Mouse (Mus musculus) liver, embryonic 11.5 days (tissue): ENCODE measurements around the gene March4. TPM values are rescaled to one million over a fixed set of nuclear protein-coding genes. Genes with fewer than 3 reads are reported as not detected.

Source experiments
- ATAC-seq: fragments of 200-750 bp; cut with Nextera tagmentation; replicated peaks from 2 replicates; pipeline ENCODE4 v1.8.0; 2017; ENCODE audit warnings: moderate number of reproducible peaks, mild to moderate bottlenecking, moderate TSS enrichment, moderate library complexity; ENCODE audit not compliant: low FRiP score
- DNase-seq: peaks from one replicate; pipeline ENCODE4 v3.0.0-alpha.2; 2017; ENCODE audit warnings: low spot score
- H3K27ac ChIP-seq: fragments of 300-500 bp; sonication (generic); 2 replicates; pipeline ENCODE4 v1.5.1; 2014; ENCODE audit warnings: mild to moderate bottlenecking, low read depth, low read length, control low read depth
- H3K27me3 ChIP-seq: fragments of 300-500 bp; sonication (generic); replicated peaks from 2 replicates; pipeline ENCODE4 v1.6.1; 2014; ENCODE audit warnings: low read length, mixed read lengths; ENCODE audit not compliant: control insufficient read depth, insufficient read depth
- H3K36me3 ChIP-seq: fragments of 300-500 bp; sonication (generic); 2 replicates; pipeline ENCODE4 v1.6.1; 2014; ENCODE audit warnings: mild to moderate bottlenecking, low read length, moderate library complexity, mixed read lengths; ENCODE audit not compliant: control insufficient read depth, insufficient read depth
- H3K4me1 ChIP-seq: fragments of 300-500 bp; sonication (generic); replicated peaks from 2 replicates; pipeline ENCODE4 v1.6.1; 2014; ENCODE audit warnings: low read length, mixed read lengths; ENCODE audit not compliant: control insufficient read depth, insufficient read depth
- H3K4me2 ChIP-seq: fragments of 300-500 bp; sonication (generic); 2 replicates; pipeline ENCODE4 v1.6.1; 2014; ENCODE audit warnings: mild to moderate bottlenecking, control low read depth, moderate library complexity
- H3K4me3 ChIP-seq: fragments of 300-500 bp; sonication (generic); 2 replicates; pipeline ENCODE4 v1.5.1; 2014; ENCODE audit warnings: low read depth, low read length, control low read depth
- H3K9ac ChIP-seq: fragments of 300-500 bp; sonication (generic); 2 replicates; pipeline ENCODE4 v1.6.1; 2014; ENCODE audit warnings: low read depth, low read length, control low read depth
- H3K9me3 ChIP-seq: fragments of 300-500 bp; sonication (generic); 2 replicates; pipeline ENCODE4 v1.6.1; 2016; ENCODE audit warnings: low read length, inconsistent platforms, mixed read lengths; ENCODE audit not compliant: control insufficient read depth
- WGBS: fragments of 180-500 bp; shearing (Covaris S2); extraction: QIAGEN DNeasy Blood & Tissue Kit; methylation state at CpG from one replicate; pipeline ENCODE4 v1.1.7; 2014; 5-methylcytosine and 5-hydroxymethylcytosine counted together
- polyA plus RNA-seq: library from polyadenylated mRNA; unstranded; fragments of >200 nt; fragmentation: Nextera tagmentation; extraction: Ambion mirVana; gene quantifications from 2 replicates; pipeline ENCODE4 v1.2.1, GENCODE M21; 2014

Gene March4
- polyA plus RNA-seq, 1 experiment from 2014 or later: not detected

GRCm38 (mm10) chr1:72406505-72407079, 130.1 kb downstream of the March4 start:
- H3K9me3 ChIP-seq: no peaks in the 10 kb centered on the region
- no peak for ATAC-seq
- H3K4me2 ChIP-seq: no peak overlapping the region
- WGBS: 63% methylated on average over 14 of the region's 14 CpGs
- no peaks in the 10 kb centered on the region for H3K36me3 ChIP-seq
- no peak overlapping the region for H3K4me3 ChIP-seq
- no peak overlapping the region for H3K9ac ChIP-seq
- DNase-seq: no peak
- no peaks in the 10 kb centered on the region for H3K27me3 ChIP-seq
- no peaks in the 10 kb centered on the region for H3K4me1 ChIP-seq
- H3K27ac ChIP-seq: no peak overlapping the region

GRCm38 (mm10) chr1:72401331-72402069, 135.2 kb downstream of the March4 start:
- Histone ChIP-seq H3K4me2 (no peak overlapping the region), H3K36me3 (peaks cover 3% of the 10 kb centered on the region; the same call in 1 of the 2 replicates), H3K27me3 (no peaks in the 10 kb centered on the region), H3K4me3 (no peak overlapping the region), H3K4me1 (no peaks in the 10 kb centered on the region), H3K9me3 (no peaks in the 10 kb centered on the region), H3K27ac (no peak overlapping the region), H3K9ac (no peak overlapping the region)
- DNase-seq: no peak
- 72% methylated on average over 8 of the region's 8 CpGs for WGBS
- ATAC-seq: no peak

GRCm38 (mm10) chr1:72400616-72401015, 136.1 kb downstream of the March4 start:
- 78% methylated on average over 9 of the region's 9 CpGs for WGBS
- H3K9me3 ChIP-seq: no peaks in the 10 kb centered on the region

GRCm38 (mm10) chr1:72399720-72400401, 136.9 kb downstream of the March4 start:
- no peaks in the 10 kb centered on the region for H3K27me3 ChIP-seq
- no peak for ATAC-seq
- 78% methylated on average over 8 of the region's 8 CpGs for WGBS

More at GRCm38 (mm10) chr1:72400616-72401015, 136.1 kb downstream of the March4 start:
- H3K4me2 ChIP-seq: no peak overlapping the region
- H3K27me3 ChIP-seq: no peaks in the 10 kb centered on the region
- no peaks in the 10 kb centered on the region for H3K4me1 ChIP-seq
- no peak overlapping the region for H3K9ac ChIP-seq
- no peak overlapping the region for H3K27ac ChIP-seq
- no peak for DNase-seq
- peaks cover 3% of the 10 kb centered on the region; the same call in 1 of the 2 replicates for H3K36me3 ChIP-seq
- H3K4me3 ChIP-seq: no peak overlapping the region
- no peak for ATAC-seq

GRCm38 (mm10) chr1:72390420-72390819, 146.3 kb downstream of the March4 start:
- no peak for ATAC-seq
- no peak overlapping the region for H3K4me2 ChIP-seq
- H3K27me3 ChIP-seq: no peaks in the 10 kb centered on the region
- H3K9ac ChIP-seq: no peak overlapping the region
- no peak overlapping the region for H3K4me3 ChIP-seq
- no peaks in the 10 kb centered on the region for H3K9me3 ChIP-seq
- H3K36me3 ChIP-seq: peaks cover 3% of the 10 kb centered on the region; the same call in 1 of the 2 replicates
- no peaks in the 10 kb centered on the region for H3K4me1 ChIP-seq
- 94% methylated on average over 4 of the region's 4 CpGs for WGBS
- no peak for DNase-seq
- H3K27ac ChIP-seq: no peak overlapping the region

More at GRCm38 (mm10) chr1:72399720-72400401, 136.9 kb downstream of the March4 start:
- peaks cover 6% of the 10 kb centered on the region; the same call in 1 of the 2 replicates for H3K36me3 ChIP-seq
- H3K9ac ChIP-seq: no peak overlapping the region
- H3K4me1 ChIP-seq: no peaks in the 10 kb centered on the region
- no peak overlapping the region for H3K4me3 ChIP-seq
- H3K9me3 ChIP-seq: no peaks in the 10 kb centered on the region
- no peak overlapping the region for H3K27ac ChIP-seq
- no peak overlapping the region for H3K4me2 ChIP-seq
- no peak for DNase-seq

- no peak overlapping the region for H3K4me3 ChIP-seq
- H3K36me3 ChIP-seq: no peaks in the 10 kb centered on the region; the same call in 1 of the 2 replicates
- no peak overlapping the region for H3K9ac ChIP-seq
- 76% methylated on average over 5 of the region's 5 CpGs for WGBS
- no peaks in the 10 kb centered on the region for H3K4me1 ChIP-seq
- no peak overlapping the region for H3K4me2 ChIP-seq
- no peaks in the 10 kb centered on the region for H3K27me3 ChIP-seq
- DNase-seq (no peak), ATAC-seq (no peak)
- H3K9me3 ChIP-seq: no peaks in the 10 kb centered on the region
- H3K27ac ChIP-seq: no peak overlapping the region
Observed at GRCm38 (mm10) chr1:72383651-72384050, 153.1 kb downstream of the March4 start.

GRCm38 (mm10) chr1:72383056-72383455, 153.7 kb downstream of the March4 start:
- Histone ChIP-seq H3K27ac (no peak overlapping the region), H3K4me2 (no peak overlapping the region), H3K9ac (no peak overlapping the region), H3K36me3 (no peaks in the 10 kb centered on the region; the same call in 1 of the 2 replicates), H3K4me1 (no peaks in the 10 kb centered on the region), H3K9me3 (no peaks in the 10 kb centered on the region), H3K4me3 (no peak overlapping the region), H3K27me3 (no peaks in the 10 kb centered on the region)
- ATAC-seq (no peak), DNase-seq (no peak)
- 94% methylated on average over 7 of the region's 7 CpGs for WGBS

- ATAC-seq: no peak
- Histone ChIP-seq H3K27me3 (no peaks in the 10 kb centered on the region), H3K27ac (no peak overlapping the region), H3K9ac (no peak overlapping the region), H3K4me1 (no peaks in the 10 kb centered on the region), H3K4me3 (no peak overlapping the region), H3K9me3 (no peaks in the 10 kb centered on the region), H3K36me3 (no peaks in the 10 kb centered on the region), H3K4me2 (no peak overlapping the region)
- WGBS: 97% methylated on average over 3 of the region's 3 CpGs
- DNase-seq: no peak
Observed at GRCm38 (mm10) chr1:72380544-72380943, 156.2 kb downstream of the March4 start.
